Mouse (Mus musculus) left cerebral cortex, adult 2 months (tissue): Measurements from ENCODE around the gene Cdyl. TPM values are rescaled to one million over a fixed set of nuclear protein-coding genes. Genes with fewer than 3 reads are reported as not detected.

Source experiments
- DNase-seq, 2 experiments: peaks; one replicate each; pipeline ENCODE4 v3.0.0; 2021 to 2022; ENCODE audit warnings: low spot score in 2 of 2, mixed read lengths in 1 of 2; ENCODE audit errors: extremely low spot score in 1 of 2
- H3K27ac ChIP-seq: fragments of 200-600 bp; 2 replicates; pipeline ENCODE4 v1.8.1; 2022
- H3K4me3 ChIP-seq: fragments of 200-600 bp; 2 replicates; pipeline ENCODE4 v1.8.1; 2022
- CTCF ChIP-seq: fragments of 200-600 bp; IDR thresholded peaks from 2 replicates; pipeline ENCODE4 v1.8.1; 2022; ENCODE audit warnings: antibody characterized with exemption, mild to moderate bottlenecking, moderate library complexity
- intact Hi-C: fragments of 180-260 bp; cut with DNase I; formaldehyde crosslinking; loops from one replicate; pipeline ENCODE4 v1.15.1; 2025
- total RNA-seq, 2 experiments: library from RNA; stranded (reverse); gene quantifications; 2 replicates each; pipeline ENCODE4 v1.2.3; 2021

Gene Cdyl
- total RNA-seq, 2 experiments from 2014 or later = 54.1 to 54.3 TPM

GRCm38 (mm10) chr13:35809252-35810159 lies 149.9 kb downstream of the Cdyl start:
- Histone ChIP-seq H3K4me3 (no peak overlapping the region), H3K27ac (no peak overlapping the region)
- DNase-seq = no peak
- intact Hi-C loops = no loop called here
- no peak for TF ChIP-seq CTCF

- intact Hi-C loops = no loop called here
- DNase-seq = no peak
- Histone ChIP-seq H3K27ac (no peak overlapping the region), H3K4me3 (no peak overlapping the region)
- TF ChIP-seq CTCF = no peak
Measured at GRCm38 (mm10) chr13:35810160-35810537, 150.5 kb downstream of the Cdyl start.

GRCm38 (mm10) chr13:35811361-35812190 lies 151.9 kb downstream of the Cdyl start:
- intact Hi-C loops = no loop called here
- no peak for TF ChIP-seq CTCF
- no peak overlapping the region; the same call in 1 of the 2 replicates for H3K27ac ChIP-seq

GRCm38 (mm10) chr13:35812191-35812440 lies 152.5 kb downstream of the Cdyl start:
- no peak overlapping the region for H3K4me3 ChIP-seq
- intact Hi-C loops = no loop called here
- no peak for DNase-seq
- H3K27ac ChIP-seq = no peak overlapping the region
- no peak for TF ChIP-seq CTCF

More at GRCm38 (mm10) chr13:35811361-35812190, 151.9 kb downstream of the Cdyl start:
- H3K4me3 ChIP-seq = no peak overlapping the region
- no peak for DNase-seq

GRCm38 (mm10) chr13:35813348-35814127 lies 153.9 kb downstream of the Cdyl start:
- Histone ChIP-seq H3K4me3 (no peak overlapping the region), H3K27ac (no peak overlapping the region)
- no peak for DNase-seq
- intact Hi-C loops = no loop called here
- TF ChIP-seq CTCF = no peak

GRCm38 (mm10) chr13:35815205-35815726 lies 155.6 kb downstream of the Cdyl start:
- DNase-seq = no peak
- no peak for TF ChIP-seq CTCF

GRCm38 (mm10) chr13:35815782-35816368 lies 156.2 kb downstream of the Cdyl start:
- no peak for TF ChIP-seq CTCF
- Histone ChIP-seq H3K4me3 (no peak overlapping the region), H3K27ac (no peak overlapping the region)
- intact Hi-C loops = no loop called here
- no peak for DNase-seq

More at GRCm38 (mm10) chr13:35815205-35815726, 155.6 kb downstream of the Cdyl start:
- intact Hi-C loops = no loop called here
- Histone ChIP-seq H3K27ac (no peak overlapping the region), H3K4me3 (no peak overlapping the region)

GRCm38 (mm10) chr13:35817626-35818025 lies 158.0 kb downstream of the Cdyl start:
- no peak overlapping the region for H3K27ac ChIP-seq
- no peak overlapping the region for H3K4me3 ChIP-seq
- intact Hi-C loops = no loop called here
- no peak for DNase-seq
- no peak for TF ChIP-seq CTCF

- intact Hi-C loops = no loop called here
- Histone ChIP-seq H3K4me3 (no peak overlapping the region), H3K27ac (no peak overlapping the region)
- DNase-seq = no peak
- no peak for TF ChIP-seq CTCF
Measured at GRCm38 (mm10) chr13:35818060-35818459, 158.4 kb downstream of the Cdyl start.

GRCm38 (mm10) chr13:35821821-35822454 lies 162.3 kb downstream of the Cdyl start:
- no peak for TF ChIP-seq CTCF
- H3K27ac ChIP-seq = no peak overlapping the region
- DNase-seq = no peak
- no peak overlapping the region for H3K4me3 ChIP-seq
- intact Hi-C loops = no loop called here

- DNase-seq = no peak
- no peak overlapping the region for H3K27ac ChIP-seq
- intact Hi-C loops = no loop called here
- TF ChIP-seq CTCF = no peak
- no peak overlapping the region for H3K4me3 ChIP-seq
Measured at GRCm38 (mm10) chr13:35822795-35823194, 163.2 kb downstream of the Cdyl start.
